Mouse (Mus musculus): ENCODE measurements around the gene Il3ra. TPM values are rescaled to one million over a fixed set of nuclear protein-coding genes. Genes with fewer than 3 reads are reported as not detected.

The Il3ra gene
- polyA plus RNA-seq, 1 experiment from 2014 or later = 6.9 TPM

DNA sequence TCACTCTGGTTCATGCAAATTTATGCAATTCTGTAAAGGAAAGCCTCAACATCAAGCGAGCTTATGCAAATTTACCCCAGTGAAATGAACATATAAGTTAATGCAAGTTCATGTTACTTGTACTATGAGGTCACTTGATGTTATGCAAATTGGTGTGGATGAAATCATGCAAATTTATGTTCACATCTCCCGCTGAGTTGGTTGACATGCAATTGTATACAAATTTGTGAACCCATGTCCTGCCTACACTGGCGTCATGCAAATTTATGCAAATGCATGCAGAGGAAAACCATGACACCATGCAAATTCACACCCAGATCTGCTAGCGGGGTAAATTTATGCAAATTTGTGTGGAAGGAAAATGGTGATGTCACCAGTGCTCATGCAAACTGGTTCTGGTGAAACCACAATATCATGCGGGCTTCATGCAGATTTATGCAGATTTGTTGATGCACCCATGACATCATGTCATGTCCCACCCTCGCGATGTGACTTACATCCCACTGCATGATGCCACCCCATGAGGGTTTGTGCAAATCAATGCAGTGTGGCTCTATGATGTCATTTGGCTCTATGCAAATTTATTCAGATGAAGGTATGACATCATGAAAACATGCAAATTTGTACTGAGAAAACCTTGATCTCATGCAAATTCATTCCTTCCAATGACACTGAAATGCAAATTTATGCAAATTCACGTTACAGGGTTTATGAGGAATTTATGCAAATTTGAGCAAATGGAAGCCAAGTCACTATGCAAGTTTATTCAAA lies 7.8 kb downstream of the Il3ra start:
- peaks cover 29% of the 10 kb centered on the region for H3K36me3 ChIP-seq (ENCODE audit: control insufficient read depth, insufficient read depth)
- H3K27ac ChIP-seq (ENCODE audit: low read length) = no peak overlapping the region
- no peak overlapping the region for H3K9ac ChIP-seq (ENCODE audit: low read length)
- no peaks in the 10 kb centered on the region for H3K27me3 ChIP-seq (ENCODE audit: control insufficient read depth, insufficient read depth, low read length)
- H3K4me2 ChIP-seq (ENCODE audit: low read depth, low read length) = no peak overlapping the region
- H3K4me1 ChIP-seq (ENCODE audit: control insufficient read depth, insufficient read depth, low read length) = no peaks in the 10 kb centered on the region
- 93% methylated on average over 8 of the region's 8 CpGs for WGBS
- ATAC-seq (replicated peaks; ENCODE audit: extremely low read depth, insufficient read depth, low FRiP score) = no peak
- H3K9me3 ChIP-seq (replicated peaks; ENCODE audit: control insufficient read depth, low read length) = peaks cover 54% of the 10 kb centered on the region
- no peak overlapping the region for H3K4me3 ChIP-seq (ENCODE audit: low read length)

- WGBS = 93% methylated on average over 13 of the region's 13 CpGs
- Histone ChIP-seq H3K36me3 (ENCODE audit: control insufficient read depth, insufficient read depth) (peaks cover 22% of the 10 kb centered on the region), H3K9ac (ENCODE audit: low read length) (no peak overlapping the region), H3K4me3 (ENCODE audit: low read length) (no peak overlapping the region), H3K4me1 (ENCODE audit: control insufficient read depth, insufficient read depth, low read length) (no peaks in the 10 kb centered on the region), H3K27ac (ENCODE audit: low read length) (no peak overlapping the region), H3K27me3 (ENCODE audit: control insufficient read depth, insufficient read depth, low read length) (no peaks in the 10 kb centered on the region), H3K4me2 (ENCODE audit: low read depth, low read length) (no peak overlapping the region), H3K9me3 (replicated peaks; ENCODE audit: control insufficient read depth, low read length) (peaks cover 45% of the 10 kb centered on the region)
- no peak; the same call in 1 of the 2 replicates for ATAC-seq (replicated peaks; ENCODE audit: extremely low read depth, insufficient read depth, low FRiP score)
Observed at GRCm38 (mm10) chr14:14354511-14355359, 8.7 kb downstream of the Il3ra start.

- no peak overlapping the region for H3K4me3 ChIP-seq (ENCODE audit: low read length)
- H3K27me3 ChIP-seq (ENCODE audit: control insufficient read depth, insufficient read depth, low read length) = no peaks in the 10 kb centered on the region
- peaks cover 40% of the 10 kb centered on the region for H3K9me3 ChIP-seq (replicated peaks; ENCODE audit: control insufficient read depth, low read length)
- peaks cover 21% of the 10 kb centered on the region for H3K36me3 ChIP-seq (ENCODE audit: control insufficient read depth, insufficient read depth)
- H3K4me1 ChIP-seq (ENCODE audit: control insufficient read depth, insufficient read depth, low read length) = no peaks in the 10 kb centered on the region
- no peak overlapping the region for H3K4me2 ChIP-seq (ENCODE audit: low read depth, low read length)
- no peak overlapping the region for H3K27ac ChIP-seq (ENCODE audit: low read length)
- no peak for ATAC-seq (replicated peaks; ENCODE audit: extremely low read depth, insufficient read depth, low FRiP score)
- WGBS = 85% methylated on average over 8 of the region's 8 CpGs
- no peak overlapping the region for H3K9ac ChIP-seq (ENCODE audit: low read length)
Observed at GRCm38 (mm10) chr14:14355360-14355646, 9.2 kb downstream of the Il3ra start.

DNA sequence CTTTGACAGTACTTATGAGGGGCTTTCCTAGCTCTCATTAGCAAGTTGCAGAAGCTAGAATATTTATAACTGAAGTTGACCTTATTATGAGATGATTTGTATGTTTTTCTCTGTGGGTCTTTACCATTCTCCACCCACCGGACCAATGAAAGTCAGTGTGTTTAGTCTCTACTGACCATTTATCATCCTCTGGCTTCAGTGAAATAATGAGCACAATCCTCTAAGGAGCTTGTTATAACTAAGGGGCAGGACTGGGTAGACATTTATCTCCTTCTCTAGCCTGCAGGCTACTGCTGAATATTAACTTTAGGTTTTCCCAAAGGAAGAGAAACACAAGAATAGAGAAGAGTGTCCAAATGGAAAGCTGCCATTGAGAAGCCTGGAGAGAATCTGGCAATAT lies 49.5 kb downstream of the Il3ra start:
- no peak overlapping the region for H3K4me3 ChIP-seq (ENCODE audit: low read length)
- H3K36me3 ChIP-seq (ENCODE audit: control insufficient read depth, insufficient read depth) = no peaks in the 10 kb centered on the region
- 77% methylated on average over 1 of the region's 1 CpGs for WGBS
- H3K9me3 ChIP-seq (replicated peaks; ENCODE audit: control insufficient read depth, low read length) = no peaks in the 10 kb centered on the region
- ATAC-seq (replicated peaks; ENCODE audit: extremely low read depth, insufficient read depth, low FRiP score) = no peak
- no peaks in the 10 kb centered on the region for H3K4me1 ChIP-seq (ENCODE audit: control insufficient read depth, insufficient read depth, low read length)
- no peak overlapping the region for H3K27ac ChIP-seq (ENCODE audit: low read length)
- H3K4me2 ChIP-seq (ENCODE audit: low read depth, low read length) = no peak overlapping the region
- H3K27me3 ChIP-seq (ENCODE audit: control insufficient read depth, insufficient read depth, low read length) = no peaks in the 10 kb centered on the region
- no peak overlapping the region for H3K9ac ChIP-seq (ENCODE audit: low read length)

GRCm38 (mm10) chr14:14400998-14401397 lies 54.9 kb downstream of the Il3ra start, which contains the start of gene Olfr721-ps1:
Olfr721-ps1 (plus strand) TSS chr14:14401298.
- no peak within 1 kb of the TSS for H3K4me3 ChIP-seq (ENCODE audit: low read length)
- H3K9me3 ChIP-seq (replicated peaks; ENCODE audit: control insufficient read depth, low read length) = no peaks in the 10 kb centered on the region
- H3K9ac ChIP-seq (ENCODE audit: low read length) = no peak within 1 kb of the TSS
- 78% methylated on average over 2 of the region's 2 CpGs for WGBS
- no peaks in the 10 kb centered on the region for H3K27me3 ChIP-seq (ENCODE audit: control insufficient read depth, insufficient read depth, low read length)
- H3K4me2 ChIP-seq (ENCODE audit: low read depth, low read length) = no peak within 1 kb of the TSS
- no peak within 1 kb of the TSS for H3K27ac ChIP-seq (ENCODE audit: low read length)
- no peak for ATAC-seq (replicated peaks; ENCODE audit: extremely low read depth, insufficient read depth, low FRiP score)
- no peaks in the 10 kb centered on the region for H3K36me3 ChIP-seq (ENCODE audit: control insufficient read depth, insufficient read depth)
- no peaks in the 10 kb centered on the region for H3K4me1 ChIP-seq (ENCODE audit: control insufficient read depth, insufficient read depth, low read length)

Other genes with a start within 250 kb of the Il3ra start
- 169 and 200 TPM in 2 replicates for gene Psmd6, start 225.3 kb upstream of the Il3ra start, polyA plus RNA-seq (2015; fragmentation: Nextera tagmentation; extraction: Ambion mirVana)
- gene Olfr720, start 159.4 kb upstream of the Il3ra start, polyA plus RNA-seq (2015; fragmentation: Nextera tagmentation; extraction: Ambion mirVana) = not detected in 2 replicates
- not detected in 2 replicates for gene Olfr31, start 23.4 kb upstream of the Il3ra start, polyA plus RNA-seq (2015; fragmentation: Nextera tagmentation; extraction: Ambion mirVana)
- gene Olfr721-ps1, start 55.0 kb downstream of the Il3ra start, polyA plus RNA-seq (2015; fragmentation: Nextera tagmentation; extraction: Ambion mirVana) = not detected in 2 replicates

Data from heart, embryonic 16.5 days (tissue).